Mouse (Mus musculus): Measurements from ENCODE around the gene Myo10. TPM values are rescaled to one million over a fixed set of nuclear protein-coding genes. Genes with fewer than 3 reads are reported as not detected.
A peak's percentile ranks its signal among the peaks of the same experiment; 100 is the strongest.

Gene Myo10
- polyA plus RNA-seq, 1 experiment from 2014 or later: 20.0 TPM

GRCm38 (mm10) chr15:25753878-25754277 is 131.6 kb downstream of the Myo10 start:
- Histone ChIP-seq H3K27ac (ENCODE audit: low read depth, low read length) (peak overlapping the region; percentile 44; the same call in 1 of the 2 replicates), H3K4me2 (ENCODE audit: low read depth, low read length) (peak overlapping the region; percentile 23; the same call in 1 of the 2 replicates), H3K36me3 (ENCODE audit: control insufficient read depth, insufficient read depth, low read length) (no peaks in the 10 kb centered on the region), H3K4me3 (ENCODE audit: low read depth, low read length) (peak overlapping the region; percentile 19), H3K4me1 (ENCODE audit: control insufficient read depth, insufficient read depth, low read length) (peaks cover 11% of the 10 kb centered on the region), H3K9ac (replicated peaks; ENCODE audit: low read depth, low read length) (no peak overlapping the region; the same call in 1 of the 2 replicates), H3K27me3 (ENCODE audit: control insufficient read depth, insufficient read depth, low read length) (no peaks in the 10 kb centered on the region), H3K9me3 (ENCODE audit: control insufficient read depth, low read length) (no peaks in the 10 kb centered on the region)
- no peak; the same call in 1 of the 2 replicates for ATAC-seq (ENCODE audit: low read depth)

DNA sequence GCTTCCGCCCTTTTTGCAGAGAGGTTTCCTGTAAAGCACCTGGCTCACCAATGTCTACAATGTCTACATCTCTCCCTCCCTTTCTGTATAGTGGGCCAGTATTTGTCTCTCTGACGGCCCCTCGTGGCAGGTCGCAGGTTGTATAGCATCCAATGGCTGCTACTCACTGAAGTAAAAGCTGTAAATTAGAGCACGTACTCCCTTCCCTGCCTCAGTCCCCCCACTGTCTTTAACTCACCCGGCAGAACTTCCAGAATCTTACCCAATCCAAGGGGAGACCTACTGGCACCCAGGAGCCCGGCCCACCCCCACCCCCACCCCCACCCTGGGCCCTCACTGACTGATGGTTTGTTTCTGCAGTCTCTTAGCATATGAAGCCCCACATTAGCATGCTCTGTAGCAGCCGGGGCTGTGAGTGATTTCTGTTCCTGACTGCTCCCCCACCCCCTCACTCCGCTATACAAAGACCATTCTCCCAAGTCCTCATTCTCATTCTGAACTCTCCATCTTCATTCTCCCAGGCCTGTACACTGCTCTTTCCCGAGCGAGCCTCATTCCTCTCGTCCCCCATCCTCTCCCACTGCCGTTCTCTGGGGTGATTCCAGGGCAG is 132.1 kb downstream of the Myo10 start:
- Histone ChIP-seq H3K36me3 (ENCODE audit: control insufficient read depth, insufficient read depth, low read length) (no peaks in the 10 kb centered on the region), H3K9me3 (ENCODE audit: control insufficient read depth, low read length) (no peaks in the 10 kb centered on the region), H3K4me2 (ENCODE audit: low read depth, low read length) (peak overlapping the region; percentile 44), H3K27me3 (ENCODE audit: control insufficient read depth, insufficient read depth, low read length) (no peaks in the 10 kb centered on the region), H3K4me1 (ENCODE audit: control insufficient read depth, insufficient read depth, low read length) (peaks cover 12% of the 10 kb centered on the region), H3K9ac (replicated peaks; ENCODE audit: low read depth, low read length) (peak overlapping the region; percentile 42), H3K4me3 (ENCODE audit: low read depth, low read length) (peak overlapping the region; percentile 24), H3K27ac (ENCODE audit: low read depth, low read length) (peak overlapping the region; percentile 82)
- WGBS: 8% methylated on average over 13 of the region's 13 CpGs
- peak; percentile 88 for ATAC-seq (ENCODE audit: low read depth)

GRCm38 (mm10) chr15:25755536-25755935 is 133.2 kb downstream of the Myo10 start:
- no peaks in the 10 kb centered on the region for H3K27me3 ChIP-seq (ENCODE audit: control insufficient read depth, insufficient read depth, low read length)
- no peak for ATAC-seq (ENCODE audit: low read depth)
- H3K36me3 ChIP-seq (ENCODE audit: control insufficient read depth, insufficient read depth, low read length): no peaks in the 10 kb centered on the region
- peak overlapping the region; percentile 24 for H3K4me3 ChIP-seq (ENCODE audit: low read depth, low read length)
- H3K27ac ChIP-seq (ENCODE audit: low read depth, low read length): peak overlapping the region; percentile 82; the same call in 1 of the 2 replicates
- WGBS: 45% methylated on average over 6 of the region's 6 CpGs
- H3K9me3 ChIP-seq (ENCODE audit: control insufficient read depth, low read length): no peaks in the 10 kb centered on the region
- H3K9ac ChIP-seq (replicated peaks; ENCODE audit: low read depth, low read length): no peak overlapping the region
- H3K4me2 ChIP-seq (ENCODE audit: low read depth, low read length): peak overlapping the region; percentile 44; the same call in 1 of the 2 replicates
- H3K4me1 ChIP-seq (ENCODE audit: control insufficient read depth, insufficient read depth, low read length): peaks cover 14% of the 10 kb centered on the region

- WGBS: 40% methylated on average over 3 of the region's 3 CpGs
- Histone ChIP-seq H3K4me1 (ENCODE audit: control insufficient read depth, insufficient read depth, low read length) (peaks cover 17% of the 10 kb centered on the region), H3K27me3 (ENCODE audit: control insufficient read depth, insufficient read depth, low read length) (no peaks in the 10 kb centered on the region), H3K27ac (ENCODE audit: low read depth, low read length) (no peak overlapping the region), H3K9ac (replicated peaks; ENCODE audit: low read depth, low read length) (no peak overlapping the region), H3K36me3 (ENCODE audit: control insufficient read depth, insufficient read depth, low read length) (no peaks in the 10 kb centered on the region), H3K9me3 (ENCODE audit: control insufficient read depth, low read length) (no peaks in the 10 kb centered on the region), H3K4me3 (ENCODE audit: low read depth, low read length) (no peak overlapping the region), H3K4me2 (ENCODE audit: low read depth, low read length) (peak overlapping the region; percentile 44; the same call in 1 of the 2 replicates)
- ATAC-seq (ENCODE audit: low read depth): no peak
Observed at GRCm38 (mm10) chr15:25756072-25756471, 133.7 kb downstream of the Myo10 start.

- Histone ChIP-seq H3K9ac (replicated peaks; ENCODE audit: low read depth, low read length) (no peak overlapping the region), H3K36me3 (ENCODE audit: control insufficient read depth, insufficient read depth, low read length) (no peaks in the 10 kb centered on the region), H3K9me3 (ENCODE audit: control insufficient read depth, low read length) (no peaks in the 10 kb centered on the region), H3K4me2 (ENCODE audit: low read depth, low read length) (peak overlapping the region; percentile 37), H3K27ac (ENCODE audit: low read depth, low read length) (peak overlapping the region; percentile 60; the same call in 1 of the 2 replicates), H3K27me3 (ENCODE audit: control insufficient read depth, insufficient read depth, low read length) (no peaks in the 10 kb centered on the region), H3K4me3 (ENCODE audit: low read depth, low read length) (no peak overlapping the region), H3K4me1 (ENCODE audit: control insufficient read depth, insufficient read depth, low read length) (peaks cover 36% of the 10 kb centered on the region)
- ATAC-seq (ENCODE audit: low read depth): no peak
- 21% methylated on average over 10 of the region's 10 CpGs for WGBS
Observed at GRCm38 (mm10) chr15:25758037-25758436, 135.7 kb downstream of the Myo10 start.

- H3K4me2 ChIP-seq (ENCODE audit: low read depth, low read length): peak overlapping the region; percentile 37
- WGBS: 35% methylated on average over 15 of the region's 15 CpGs
- no peak for ATAC-seq (ENCODE audit: low read depth)
- H3K4me1 ChIP-seq (ENCODE audit: control insufficient read depth, insufficient read depth, low read length): peaks cover 41% of the 10 kb centered on the region
- H3K27ac ChIP-seq (ENCODE audit: low read depth, low read length): peak overlapping the region; percentile 22; the same call in 1 of the 2 replicates
- no peak overlapping the region for H3K4me3 ChIP-seq (ENCODE audit: low read depth, low read length)
- no peak overlapping the region for H3K9ac ChIP-seq (replicated peaks; ENCODE audit: low read depth, low read length)
- no peaks in the 10 kb centered on the region for H3K36me3 ChIP-seq (ENCODE audit: control insufficient read depth, insufficient read depth, low read length)
- no peaks in the 10 kb centered on the region for H3K27me3 ChIP-seq (ENCODE audit: control insufficient read depth, insufficient read depth, low read length)
- H3K9me3 ChIP-seq (ENCODE audit: control insufficient read depth, low read length): no peaks in the 10 kb centered on the region
Observed at GRCm38 (mm10) chr15:25758500-25759086, 136.3 kb downstream of the Myo10 start.

DNA sequence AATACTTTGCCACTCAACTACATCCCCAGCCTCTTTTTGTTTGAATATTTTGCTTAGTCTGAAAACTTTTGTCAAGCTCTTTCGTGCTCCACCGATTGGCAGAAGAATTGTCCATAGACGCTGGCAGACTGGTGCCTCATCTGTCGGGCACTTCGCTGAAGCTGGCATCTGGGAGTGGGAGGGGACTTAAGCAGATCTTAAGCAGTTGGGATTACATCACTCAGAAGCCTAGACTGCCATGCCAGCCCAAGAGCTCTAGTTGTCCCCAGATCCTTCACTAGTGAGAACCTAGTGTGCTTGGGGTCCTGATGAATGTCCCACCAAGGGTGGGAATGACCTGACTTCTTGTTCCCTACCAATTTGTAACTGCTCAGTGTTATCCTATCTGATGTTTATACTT is 138.0 kb downstream of the Myo10 start:
- no peak for ATAC-seq (ENCODE audit: low read depth)
- WGBS: 40% methylated on average over 5 of the region's 5 CpGs
- Histone ChIP-seq H3K27ac (ENCODE audit: low read depth, low read length) (peak overlapping the region; percentile 52; the same call in 1 of the 2 replicates), H3K36me3 (ENCODE audit: control insufficient read depth, insufficient read depth, low read length) (no peaks in the 10 kb centered on the region), H3K9ac (replicated peaks; ENCODE audit: low read depth, low read length) (no peak overlapping the region), H3K9me3 (ENCODE audit: control insufficient read depth, low read length) (no peaks in the 10 kb centered on the region), H3K4me1 (ENCODE audit: control insufficient read depth, insufficient read depth, low read length) (peaks cover 50% of the 10 kb centered on the region), H3K4me3 (ENCODE audit: low read depth, low read length) (no peak overlapping the region), H3K4me2 (ENCODE audit: low read depth, low read length) (no peak overlapping the region), H3K27me3 (ENCODE audit: control insufficient read depth, insufficient read depth, low read length) (no peaks in the 10 kb centered on the region)

GRCm38 (mm10) chr15:25761049-25761448 is 138.7 kb downstream of the Myo10 start:
- Histone ChIP-seq H3K9ac (replicated peaks; ENCODE audit: low read depth, low read length) (no peak overlapping the region), H3K9me3 (ENCODE audit: control insufficient read depth, low read length) (no peaks in the 10 kb centered on the region), H3K27me3 (ENCODE audit: control insufficient read depth, insufficient read depth, low read length) (no peaks in the 10 kb centered on the region), H3K4me1 (ENCODE audit: control insufficient read depth, insufficient read depth, low read length) (peaks cover 51% of the 10 kb centered on the region), H3K27ac (ENCODE audit: low read depth, low read length) (peak overlapping the region; percentile 77), H3K36me3 (ENCODE audit: control insufficient read depth, insufficient read depth, low read length) (no peaks in the 10 kb centered on the region), H3K4me3 (ENCODE audit: low read depth, low read length) (no peak overlapping the region), H3K4me2 (ENCODE audit: low read depth, low read length) (peak overlapping the region; percentile 28; the same call in 1 of the 2 replicates)
- no peak for ATAC-seq (ENCODE audit: low read depth)
- WGBS: 40% methylated on average over 2 of the region's 2 CpGs

DNA sequence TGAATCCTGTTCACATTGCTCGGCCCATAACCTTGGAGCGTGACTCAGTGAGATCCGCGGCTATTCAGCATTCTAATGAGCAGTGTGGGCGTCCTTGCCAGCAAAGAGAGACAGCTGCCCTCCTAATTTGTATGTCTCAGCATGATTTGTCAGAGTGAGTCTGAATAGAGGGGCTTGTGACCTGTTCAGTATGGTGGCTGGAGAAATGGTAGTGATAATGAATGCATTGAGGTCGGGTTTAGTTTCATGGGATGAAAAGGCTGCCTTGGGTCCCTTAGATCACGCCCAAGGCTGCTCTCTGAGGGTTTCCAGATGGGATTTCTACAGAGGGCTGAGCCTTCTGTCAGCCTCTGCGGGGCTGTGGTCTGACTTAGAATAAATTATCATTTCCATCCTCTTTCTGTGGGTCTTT is 139.5 kb downstream of the Myo10 start:
- H3K4me2 ChIP-seq (ENCODE audit: low read depth, low read length): peak overlapping the region; percentile 28
- ATAC-seq (ENCODE audit: low read depth): peak; percentile 68
- 6% methylated on average over 8 of the region's 8 CpGs for WGBS
- no peak overlapping the region for H3K4me3 ChIP-seq (ENCODE audit: low read depth, low read length)
- peaks cover 51% of the 10 kb centered on the region for H3K4me1 ChIP-seq (ENCODE audit: control insufficient read depth, insufficient read depth, low read length)
- no peaks in the 10 kb centered on the region for H3K36me3 ChIP-seq (ENCODE audit: control insufficient read depth, insufficient read depth, low read length)
- no peak overlapping the region for H3K9ac ChIP-seq (replicated peaks; ENCODE audit: low read depth, low read length)
- H3K27ac ChIP-seq (ENCODE audit: low read depth, low read length): peak overlapping the region; percentile 77
- H3K27me3 ChIP-seq (ENCODE audit: control insufficient read depth, insufficient read depth, low read length): no peaks in the 10 kb centered on the region
- H3K9me3 ChIP-seq (ENCODE audit: control insufficient read depth, low read length): no peaks in the 10 kb centered on the region
